Mouse (Mus musculus): ENCODE measurements around the gene Kcnj8. TPM values are rescaled to one million over a fixed set of nuclear protein-coding genes. Genes with fewer than 3 reads are reported as not detected.
A peak's percentile ranks its signal among the peaks of the same experiment; 100 is the strongest.

Kcnj8 gene
- polyA plus RNA-seq, 1 experiment from 2014 or later = 35.9 TPM

DNA sequence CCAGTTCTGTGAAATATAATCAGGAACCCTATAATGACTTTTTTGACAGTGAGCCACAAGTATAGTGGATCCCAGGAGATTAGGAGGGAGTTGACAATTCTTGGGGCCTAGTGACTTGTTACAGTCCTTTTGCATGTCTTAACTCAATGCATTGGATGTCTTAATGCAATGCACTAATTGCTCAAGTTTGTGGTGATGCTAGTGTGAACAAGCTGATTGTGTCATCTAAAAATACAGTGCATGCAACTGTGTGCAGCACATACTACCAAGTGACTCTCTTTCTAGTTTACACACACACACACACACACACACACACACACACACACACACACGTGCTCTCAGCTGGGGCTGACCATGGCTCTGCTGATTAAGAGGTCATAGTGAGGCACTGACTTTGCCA is 15.4 kb downstream of the Kcnj8 start:
- H3K9me3 ChIP-seq (replicated peaks; ENCODE audit: low read length) = no peaks in the 10 kb centered on the region
- TF ChIP-seq CTCF (IDR thresholded peaks at IDR 0.05; ENCODE audit: low read depth) = no peak
- H3K4me3 ChIP-seq (replicated peaks; ENCODE audit: low read depth, low read length) = no peak overlapping the region
- 61% methylated on average over 1 of the region's 1 CpGs for WGBS
- no peak overlapping the region for H3K4me2 ChIP-seq (ENCODE audit: low read length)
- H3K27me3 ChIP-seq (ENCODE audit: insufficient read depth, low read length) = no peaks in the 10 kb centered on the region
- H3K9ac ChIP-seq (ENCODE audit: low read depth, low read length) = no peak overlapping the region
- no peaks in the 10 kb centered on the region for H3K4me1 ChIP-seq (replicated peaks; ENCODE audit: insufficient read depth, low read length)
- DNase-seq (ENCODE audit: low spot score) (no peak), ATAC-seq (replicated peaks; ENCODE audit: low FRiP score, low read depth) (no peak)
- no peak overlapping the region for H3K27ac ChIP-seq
- no peaks in the 10 kb centered on the region for H3K36me3 ChIP-seq (ENCODE audit: insufficient read depth, low read length)

DNA sequence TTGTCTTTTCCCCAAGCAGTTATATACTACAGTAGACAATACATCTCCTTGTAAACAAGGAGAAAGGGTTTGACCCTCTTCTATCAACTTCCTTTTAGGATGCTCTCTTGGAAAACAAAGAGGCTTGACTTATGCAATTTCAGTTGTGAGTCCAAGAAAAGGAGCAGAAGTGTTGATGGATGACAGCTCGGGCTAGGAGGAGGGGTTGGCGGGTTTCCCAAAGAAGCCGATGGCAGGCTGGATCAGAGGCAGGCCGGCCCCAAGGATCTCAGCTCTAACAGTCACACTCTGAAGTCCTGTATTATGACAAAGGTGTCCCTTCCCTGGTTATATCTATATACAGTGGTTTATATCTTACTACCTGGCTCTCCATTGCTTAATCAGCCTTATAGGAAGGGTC is 19.9 kb downstream of the Kcnj8 start:
- whole genome bisulfite sequencing = 41% methylated on average over 4 of the region's 4 CpGs
- H3K27ac ChIP-seq = peak overlapping the region; percentile 57; the same call in 1 of the 2 replicates

DNA sequence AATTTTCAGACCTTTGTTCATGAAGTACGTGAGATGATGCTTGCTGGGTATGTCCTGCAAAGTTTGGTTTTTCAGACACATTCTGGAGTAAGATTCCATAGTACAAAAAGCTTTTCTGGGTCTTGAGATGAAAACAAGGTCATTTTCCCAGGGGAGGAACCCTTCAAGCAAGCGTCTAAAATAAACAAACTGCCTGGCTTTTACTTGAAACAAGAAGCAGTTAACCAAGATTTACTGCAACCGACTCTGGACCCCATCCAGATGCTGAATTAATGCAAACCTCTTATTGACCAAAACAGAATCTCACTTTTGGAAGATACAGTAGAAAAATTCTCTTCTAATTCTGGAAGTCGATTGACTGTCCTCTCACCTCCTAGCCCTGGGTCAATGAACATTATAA is 20.5 kb downstream of the Kcnj8 start:
- H3K9ac ChIP-seq (ENCODE audit: low read depth, low read length) = no peak overlapping the region
- 10% methylated on average over 4 of the region's 4 CpGs for WGBS

More for the DNA sequence above, 19.9 kb downstream of the Kcnj8 start:
- Histone ChIP-seq H3K27me3 (ENCODE audit: insufficient read depth, low read length) (no peaks in the 10 kb centered on the region), H3K4me2 (ENCODE audit: low read length) (no peak overlapping the region), H3K4me1 (replicated peaks; ENCODE audit: insufficient read depth, low read length) (no peaks in the 10 kb centered on the region), H3K9me3 (replicated peaks; ENCODE audit: low read length) (no peaks in the 10 kb centered on the region), H3K4me3 (replicated peaks; ENCODE audit: low read depth, low read length) (no peak overlapping the region), H3K9ac (ENCODE audit: low read depth, low read length) (no peak overlapping the region), H3K36me3 (ENCODE audit: insufficient read depth, low read length) (no peaks in the 10 kb centered on the region)
- DNase-seq (ENCODE audit: low spot score) (peak; percentile 76), ATAC-seq (replicated peaks; ENCODE audit: low FRiP score, low read depth) (no peak; the same call in 1 of the 2 replicates)
- no peak for TF ChIP-seq CTCF (IDR thresholded peaks at IDR 0.05; ENCODE audit: low read depth)

DNA sequence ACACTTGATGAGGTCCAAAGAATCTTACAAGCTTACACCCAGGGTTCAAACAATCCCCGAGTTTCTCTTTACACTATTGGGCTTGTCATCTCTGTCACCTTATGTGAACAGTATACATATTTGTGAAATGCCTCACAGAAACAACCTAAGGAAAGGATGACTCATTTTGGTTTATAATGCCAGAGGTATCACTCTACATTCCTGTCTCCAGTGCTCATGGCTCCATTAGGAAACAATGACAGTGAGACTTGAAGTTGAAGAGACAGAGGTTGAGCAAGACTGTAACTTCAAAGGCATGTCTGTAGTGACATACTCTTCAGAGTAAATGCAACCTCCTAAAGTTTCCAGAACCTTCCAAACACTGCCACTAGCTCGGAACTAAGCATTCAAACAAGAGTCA is 23.0 kb downstream of the Kcnj8 start:
- Histone ChIP-seq H3K27me3 (ENCODE audit: insufficient read depth, low read length) (no peaks in the 10 kb centered on the region), H3K4me2 (ENCODE audit: low read length) (no peak overlapping the region), H3K9me3 (replicated peaks; ENCODE audit: low read length) (no peaks in the 10 kb centered on the region), H3K4me3 (replicated peaks; ENCODE audit: low read depth, low read length) (no peak overlapping the region), H3K9ac (ENCODE audit: low read depth, low read length) (no peak overlapping the region), H3K27ac (no peak overlapping the region), H3K36me3 (ENCODE audit: insufficient read depth, low read length) (no peaks in the 10 kb centered on the region), H3K4me1 (replicated peaks; ENCODE audit: insufficient read depth, low read length) (no peaks in the 10 kb centered on the region)
- DNase-seq (ENCODE audit: low spot score) = no peak
- no peak for ATAC-seq (replicated peaks; ENCODE audit: low FRiP score, low read depth)
- 77% methylated on average over 2 of the region's 2 CpGs for WGBS
- no peak for TF ChIP-seq CTCF (IDR thresholded peaks at IDR 0.05; ENCODE audit: low read depth)

More for the DNA sequence above, 20.5 kb downstream of the Kcnj8 start:
- DNase-seq (ENCODE audit: low spot score) (peak; percentile 92), ATAC-seq (replicated peaks; ENCODE audit: low FRiP score, low read depth) (no peak)
- Histone ChIP-seq H3K9me3 (replicated peaks; ENCODE audit: low read length) (no peaks in the 10 kb centered on the region), H3K4me3 (replicated peaks; ENCODE audit: low read depth, low read length) (no peak overlapping the region), H3K27me3 (ENCODE audit: insufficient read depth, low read length) (no peaks in the 10 kb centered on the region), H3K27ac (peak overlapping the region; percentile 78), H3K36me3 (ENCODE audit: insufficient read depth, low read length) (no peaks in the 10 kb centered on the region), H3K4me2 (ENCODE audit: low read length) (no peak overlapping the region), H3K4me1 (replicated peaks; ENCODE audit: insufficient read depth, low read length) (no peaks in the 10 kb centered on the region)
- TF ChIP-seq CTCF (IDR thresholded peaks at IDR 0.05; ENCODE audit: low read depth) = no peak

DNA sequence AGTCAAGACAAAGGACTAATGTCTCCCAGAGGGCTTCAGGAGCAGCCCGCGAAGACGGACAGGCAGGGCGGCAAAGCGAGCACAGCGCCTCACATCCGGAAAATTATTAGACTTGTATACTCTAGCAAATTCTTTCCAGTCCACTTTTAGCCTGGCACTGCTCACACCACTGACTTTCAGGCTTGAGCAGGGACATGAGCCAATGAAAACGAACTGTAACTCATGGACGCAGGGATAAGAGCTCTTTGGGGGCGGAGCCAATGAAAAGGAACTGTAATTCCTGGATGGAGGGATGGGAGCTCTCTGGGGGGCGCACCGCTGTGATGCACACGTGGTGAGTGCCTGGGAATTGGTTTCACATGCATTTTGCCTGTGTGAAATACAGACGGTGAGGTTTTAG is 26.3 kb downstream of the Kcnj8 start:
- peak overlapping the region; percentile 40; the same call in 1 of the 2 replicates for H3K27ac ChIP-seq
- no peak overlapping the region for H3K9ac ChIP-seq (ENCODE audit: low read depth, low read length)
- WGBS = 44% methylated on average over 14 of the region's 14 CpGs
- ATAC-seq (replicated peaks; ENCODE audit: low FRiP score, low read depth) (no peak; the same call in 1 of the 2 replicates), DNase-seq (ENCODE audit: low spot score) (peak; percentile 75)
- H3K9me3 ChIP-seq (replicated peaks; ENCODE audit: low read length) = no peaks in the 10 kb centered on the region
- no peak overlapping the region for H3K4me3 ChIP-seq (replicated peaks; ENCODE audit: low read depth, low read length)
- H3K4me2 ChIP-seq (ENCODE audit: low read length) = no peak overlapping the region
- H3K27me3 ChIP-seq (ENCODE audit: insufficient read depth, low read length) = no peaks in the 10 kb centered on the region
- H3K36me3 ChIP-seq (ENCODE audit: insufficient read depth, low read length) = no peaks in the 10 kb centered on the region
- TF ChIP-seq CTCF (IDR thresholded peaks at IDR 0.05; ENCODE audit: low read depth) = no peak
- peaks cover 2% of the 10 kb centered on the region; the same call in 1 of the 2 replicates for H3K4me1 ChIP-seq (replicated peaks; ENCODE audit: insufficient read depth, low read length)

DNA sequence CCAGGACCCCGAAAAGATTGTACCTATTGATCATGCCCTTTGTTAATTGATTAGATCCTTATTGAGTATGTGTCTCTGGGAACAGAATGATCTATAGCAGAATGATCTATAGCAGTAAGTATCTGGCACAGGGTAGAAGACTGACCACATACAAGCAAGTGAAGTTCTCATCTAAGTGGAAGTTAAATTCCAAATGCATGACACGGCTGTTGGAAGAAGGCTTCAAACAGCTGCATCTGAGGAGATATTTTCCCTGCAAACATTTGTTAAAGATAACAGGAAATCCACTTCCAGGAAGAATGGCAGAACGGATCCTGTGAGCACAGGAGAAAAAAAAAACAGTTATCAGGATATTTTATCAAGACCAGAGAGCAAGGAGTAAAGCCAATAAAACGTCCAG is 27.8 kb downstream of the Kcnj8 start:
- no peak overlapping the region for H3K4me3 ChIP-seq (replicated peaks; ENCODE audit: low read depth, low read length)
- no peak for TF ChIP-seq CTCF (IDR thresholded peaks at IDR 0.05; ENCODE audit: low read depth)
- DNase-seq (ENCODE audit: low spot score) (no peak), ATAC-seq (replicated peaks; ENCODE audit: low FRiP score, low read depth) (no peak)
- peak overlapping the region; percentile 36; the same call in 1 of the 2 replicates for H3K27ac ChIP-seq
- no peak overlapping the region for H3K4me2 ChIP-seq (ENCODE audit: low read length)
- H3K36me3 ChIP-seq (ENCODE audit: insufficient read depth, low read length) = no peaks in the 10 kb centered on the region
- H3K9me3 ChIP-seq (replicated peaks; ENCODE audit: low read length) = no peaks in the 10 kb centered on the region
- no peak overlapping the region for H3K9ac ChIP-seq (ENCODE audit: low read depth, low read length)
- 60% methylated on average over 4 of the region's 4 CpGs for WGBS
- no peaks in the 10 kb centered on the region for H3K27me3 ChIP-seq (ENCODE audit: insufficient read depth, low read length)
- H3K4me1 ChIP-seq (replicated peaks; ENCODE audit: insufficient read depth, low read length) = peaks cover 2% of the 10 kb centered on the region; the same call in 1 of the 2 replicates

DNA sequence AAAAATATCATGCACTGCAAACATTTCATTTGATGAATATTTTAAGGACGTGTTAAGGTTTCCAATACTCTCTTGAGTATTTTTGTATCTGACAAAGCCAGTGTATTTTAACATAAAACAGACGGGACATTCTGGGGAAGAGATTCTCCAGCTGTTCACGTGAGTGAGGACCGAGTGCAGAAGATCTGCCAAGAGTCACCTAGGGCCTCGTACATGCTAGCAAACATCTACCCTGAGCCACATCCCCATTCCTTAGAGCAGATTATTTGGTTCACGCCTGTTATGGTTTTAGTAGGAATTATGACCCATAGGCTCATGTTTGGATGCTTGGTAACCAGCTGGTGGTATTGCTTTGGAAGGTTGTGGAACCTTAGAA is 28.6 kb downstream of the Kcnj8 start:
- H3K27me3 ChIP-seq (ENCODE audit: insufficient read depth, low read length) = no peaks in the 10 kb centered on the region
- H3K9ac ChIP-seq (ENCODE audit: low read depth, low read length) = no peak overlapping the region
- peaks cover 2% of the 10 kb centered on the region; the same call in 1 of the 2 replicates for H3K4me1 ChIP-seq (replicated peaks; ENCODE audit: insufficient read depth, low read length)
- DNase-seq (ENCODE audit: low spot score) (peak; percentile 41), ATAC-seq (replicated peaks; ENCODE audit: low FRiP score, low read depth) (no peak)
- no peaks in the 10 kb centered on the region for H3K36me3 ChIP-seq (ENCODE audit: insufficient read depth, low read length)
- H3K27ac ChIP-seq = peak overlapping the region; percentile 26; the same call in 1 of the 2 replicates
- no peak overlapping the region for H3K4me3 ChIP-seq (replicated peaks; ENCODE audit: low read depth, low read length)
- no peak overlapping the region for H3K4me2 ChIP-seq (ENCODE audit: low read length)
- WGBS = 62% methylated on average over 6 of the region's 6 CpGs
- H3K9me3 ChIP-seq (replicated peaks; ENCODE audit: low read length) = no peaks in the 10 kb centered on the region
- TF ChIP-seq CTCF (IDR thresholded peaks at IDR 0.05; ENCODE audit: low read depth) = no peak
